Mouse (Mus musculus) thymus, adult 2 months (tissue): ENCODE measurements around the gene Ttll5.

ENCODE experiments used
- CTCF ChIP-seq: fragments of 200-500 bp; IDR thresholded peaks from 2 replicates; pipeline ENCODE4 v1.5.1; 2012; ENCODE audit warnings: mild to moderate bottlenecking, control low read depth, low read length, moderate library complexity, borderline replicate concordance; ENCODE audit not compliant: control insufficient read depth, poor library complexity, insufficient read depth; ENCODE audit errors: extremely low read depth
- POLR2A ChIP-seq: fragments of 200-500 bp; IDR thresholded peaks from 2 replicates; pipeline ENCODE4 v1.6.1; 2012; ENCODE audit warnings: mild to moderate bottlenecking, low read length, control low read depth, moderate library complexity; ENCODE audit not compliant: control insufficient read depth, poor library complexity, insufficient read depth; ENCODE audit errors: extremely low read depth

- no peak for TF ChIP-seq CTCF
- TF ChIP-seq POLR2A = no peak
Measured at GRCm38 (mm10) chr12:85813599-85813998, 10.9 kb upstream of the Ttll5 start.
